Mouse (Mus musculus): ENCODE data around the gene Itprid2.
"Not testable (repeated sequence)": the region's sequence is repeated elsewhere in the genome, so short reads cannot be mapped to it uniquely, and the experiment has no call there.

Gene Itprid2

GRCm38 (mm10) chr2:79634528-79635400, at the start of gene Itprid2:
Gene Itprid2 (plus strand): TSS chr2:79635352.
- peak; percentile 100 for DNase-seq (ENCODE audit: low spot score)

GRCm38 (mm10) chr2:79596177-79596576, 39.0 kb upstream of the Itprid2 start:
- no peak for DNase-seq (ENCODE audit: low spot score)

GRCm38 (mm10) chr2:79597090-79597489, 38.1 kb upstream of the Itprid2 start:
- DNase-seq (ENCODE audit: low spot score) = no peak

- not testable (repeated sequence) for DNase-seq (ENCODE audit: low spot score)
Observed at GRCm38 (mm10) chr2:79601109-79601508, 34.0 kb upstream of the Itprid2 start.

- peak; percentile 8 for DNase-seq (ENCODE audit: low spot score)
Observed at GRCm38 (mm10) chr2:79601691-79602116, 33.4 kb upstream of the Itprid2 start.

GRCm38 (mm10) chr2:79602306-79602705, 32.8 kb upstream of the Itprid2 start:
- DNase-seq (ENCODE audit: low spot score) = no peak

- no peak for DNase-seq (ENCODE audit: low spot score)
Observed at GRCm38 (mm10) chr2:79603363-79603762, 31.8 kb upstream of the Itprid2 start.

GRCm38 (mm10) chr2:79606033-79606432, 29.1 kb upstream of the Itprid2 start:
- DNase-seq (ENCODE audit: low spot score) = no peak

GRCm38 (mm10) chr2:79607181-79607580, 28.0 kb upstream of the Itprid2 start:
- no peak for DNase-seq (ENCODE audit: low spot score)

GRCm38 (mm10) chr2:79608301-79609074, 26.7 kb upstream of the Itprid2 start:
- no peak for DNase-seq (ENCODE audit: low spot score)

- no peak for DNase-seq (ENCODE audit: low spot score)
Observed at GRCm38 (mm10) chr2:79610894-79611293, 24.3 kb upstream of the Itprid2 start.

GRCm38 (mm10) chr2:79618145-79618544, 17.0 kb upstream of the Itprid2 start:
- DNase-seq (ENCODE audit: low spot score) = no peak

GRCm38 (mm10) chr2:79618614-79619568, 16.3 kb upstream of the Itprid2 start:
- DNase-seq (ENCODE audit: low spot score) = peak; percentile 11

- no peak for DNase-seq (ENCODE audit: low spot score)
Observed at GRCm38 (mm10) chr2:79623256-79623655, 11.9 kb upstream of the Itprid2 start.

GRCm38 (mm10) chr2:79627624-79628023, 7.5 kb upstream of the Itprid2 start:
- DNase-seq (ENCODE audit: low spot score) = no peak

GRCm38 (mm10) chr2:79630231-79630630, 4.9 kb upstream of the Itprid2 start:
- DNase-seq (ENCODE audit: low spot score) = no peak

- DNase-seq (ENCODE audit: low spot score) = peak; percentile 66
Observed at GRCm38 (mm10) chr2:79635426-79636291, 507 bp downstream of the Itprid2 start.

GRCm38 (mm10) chr2:79638924-79639323, 3.8 kb downstream of the Itprid2 start:
- no peak for DNase-seq (ENCODE audit: low spot score)

- DNase-seq (ENCODE audit: low spot score) = peak; percentile 58
Observed at GRCm38 (mm10) chr2:79646237-79646688, 11.1 kb downstream of the Itprid2 start.

- no peak for DNase-seq (ENCODE audit: low spot score)
Observed at GRCm38 (mm10) chr2:79647094-79647493, 11.9 kb downstream of the Itprid2 start.

GRCm38 (mm10) chr2:79647728-79648127, 12.6 kb downstream of the Itprid2 start:
- DNase-seq (ENCODE audit: low spot score) = no peak

Measured in urinary bladder, postnatal 14 days (tissue).